Mouse (Mus musculus): ENCODE data around the gene Limch1. TPM values are rescaled to one million over a fixed set of nuclear protein-coding genes. Genes with fewer than 3 reads are reported as not detected.

Gene Limch1
- total and polyA plus RNA-seq, 2 experiments from 2014 or later: 62.8 to 133 TPM

DNA sequence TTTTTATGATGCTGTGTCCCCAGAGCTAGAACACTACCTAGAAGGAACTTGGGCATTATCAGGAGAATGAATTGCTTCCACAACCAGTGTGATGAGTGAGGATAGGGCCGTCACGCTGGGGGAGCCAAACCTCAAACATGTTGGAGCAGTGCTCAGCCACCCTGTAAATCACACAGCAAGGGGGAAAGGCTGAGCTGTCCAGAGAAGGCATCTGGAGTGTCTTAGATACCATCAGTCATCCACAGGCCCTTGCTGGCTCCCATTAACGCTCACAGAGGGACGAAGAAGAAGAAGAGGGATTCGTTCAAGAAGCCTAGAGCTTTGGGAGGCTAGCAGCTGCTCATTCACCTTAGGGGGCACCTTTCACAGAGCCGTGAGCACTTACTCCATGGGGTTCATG, 219.8 kb downstream of the Limch1 start:
- 78% methylated on average over 6 of the region's 6 CpGs for WGBS

DNA sequence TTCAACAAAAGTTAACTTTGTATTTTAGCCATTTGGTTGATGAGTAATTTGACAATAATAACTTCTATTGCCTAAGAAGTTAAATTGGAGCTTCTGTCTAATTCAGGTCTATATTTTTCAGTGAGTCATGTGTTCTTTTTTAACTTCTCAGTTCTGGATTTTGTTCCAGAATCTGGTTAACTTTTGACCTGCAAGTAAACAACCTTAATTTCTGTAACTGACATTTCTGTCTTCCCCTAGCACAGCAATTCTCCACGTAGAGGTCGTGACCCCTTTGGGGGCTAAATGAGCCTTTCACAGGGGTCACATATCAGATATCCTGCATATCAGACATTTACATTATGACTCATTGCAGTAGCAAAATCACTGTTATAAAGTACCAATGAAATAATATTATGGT, 221.5 kb downstream of the Limch1 start:
- Histone ChIP-seq H3K4me3 (ENCODE audit: low read depth, low read length) (no peak overlapping the region), H3K27me3 (ENCODE audit: insufficient read depth, low read length) (no peaks in the 10 kb centered on the region), H3K9ac (no peak overlapping the region), H3K4me1 (ENCODE audit: insufficient read depth) (0 out of 2 replicates have a peak, but pooled peaks cover 16% of the 10 kb centered on the region), H3K9me3 (ENCODE audit: low read length) (no peaks in the 10 kb centered on the region), H3K27ac (ENCODE audit: low read depth, low read length) (no peak overlapping the region), H3K4me2 (ENCODE audit: low read depth) (peak overlapping the region; percentile 53; the same call in 1 of the 2 replicates), H3K36me3 (ENCODE audit: insufficient read depth) (no peaks in the 10 kb centered on the region)
- DNase-seq (no peak), ATAC-seq (no peak)
- 81% methylated on average over 2 of the region's 2 CpGs for whole genome bisulfite sequencing
- no peak for TF ChIP-seq CTCF (IDR thresholded peaks at IDR 0.05; ENCODE audit: low read depth)

More for the DNA sequence above, 219.8 kb downstream of the Limch1 start:
- Histone ChIP-seq H3K27ac (ENCODE audit: low read depth, low read length) (no peak overlapping the region), H3K4me1 (ENCODE audit: insufficient read depth) (0 out of 2 replicates have a peak, but pooled peaks cover 16% of the 10 kb centered on the region), H3K9ac (no peak overlapping the region), H3K36me3 (ENCODE audit: insufficient read depth) (peaks cover 5% of the 10 kb centered on the region; the same call in 1 of the 2 replicates), H3K4me2 (ENCODE audit: low read depth) (no peak overlapping the region), H3K9me3 (ENCODE audit: low read length) (no peaks in the 10 kb centered on the region), H3K27me3 (ENCODE audit: insufficient read depth, low read length) (no peaks in the 10 kb centered on the region), H3K4me3 (ENCODE audit: low read depth, low read length) (no peak overlapping the region)
- no peak for TF ChIP-seq CTCF (IDR thresholded peaks at IDR 0.05; ENCODE audit: low read depth)
- no peak for ATAC-seq
- DNase-seq: no peak

DNA sequence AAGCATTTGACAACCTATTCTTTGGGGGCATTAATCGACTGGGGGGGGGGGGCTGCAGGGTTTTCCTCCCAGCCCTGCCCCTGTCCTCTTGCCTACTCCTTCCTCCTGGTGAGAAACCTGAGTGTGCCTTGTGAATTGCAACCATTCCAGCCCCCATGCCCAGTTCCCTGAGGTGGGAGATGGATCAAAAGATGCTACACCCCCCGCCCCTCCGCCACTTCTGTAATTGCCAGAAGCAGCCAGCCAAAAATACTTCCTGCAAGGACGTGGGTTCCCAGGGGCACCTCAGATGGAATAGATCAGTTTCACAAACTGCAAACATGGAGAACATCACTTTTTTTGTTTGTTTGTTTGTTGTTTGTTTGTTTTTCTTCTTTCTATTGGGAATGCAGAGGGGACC, 222.0 kb downstream of the Limch1 start:
- Histone ChIP-seq H3K36me3 (ENCODE audit: insufficient read depth) (no peaks in the 10 kb centered on the region), H3K9ac (peak overlapping the region; percentile 23), H3K4me3 (ENCODE audit: low read depth, low read length) (0 out of 2 replicates have a peak overlapping the region, but pooled peaks have one; percentile 28), H3K27ac (ENCODE audit: low read depth, low read length) (peak overlapping the region; percentile 60), H3K27me3 (ENCODE audit: insufficient read depth, low read length) (no peaks in the 10 kb centered on the region), H3K9me3 (ENCODE audit: low read length) (no peaks in the 10 kb centered on the region), H3K4me1 (ENCODE audit: insufficient read depth) (0 out of 2 replicates have a peak, but pooled peaks cover 16% of the 10 kb centered on the region), H3K4me2 (ENCODE audit: low read depth) (peak overlapping the region; percentile 53)
- WGBS: 31% methylated on average over 4 of the region's 4 CpGs
- TF ChIP-seq CTCF (IDR thresholded peaks at IDR 0.05; ENCODE audit: low read depth): no peak
- DNase-seq (no peak), ATAC-seq (no peak)

DNA sequence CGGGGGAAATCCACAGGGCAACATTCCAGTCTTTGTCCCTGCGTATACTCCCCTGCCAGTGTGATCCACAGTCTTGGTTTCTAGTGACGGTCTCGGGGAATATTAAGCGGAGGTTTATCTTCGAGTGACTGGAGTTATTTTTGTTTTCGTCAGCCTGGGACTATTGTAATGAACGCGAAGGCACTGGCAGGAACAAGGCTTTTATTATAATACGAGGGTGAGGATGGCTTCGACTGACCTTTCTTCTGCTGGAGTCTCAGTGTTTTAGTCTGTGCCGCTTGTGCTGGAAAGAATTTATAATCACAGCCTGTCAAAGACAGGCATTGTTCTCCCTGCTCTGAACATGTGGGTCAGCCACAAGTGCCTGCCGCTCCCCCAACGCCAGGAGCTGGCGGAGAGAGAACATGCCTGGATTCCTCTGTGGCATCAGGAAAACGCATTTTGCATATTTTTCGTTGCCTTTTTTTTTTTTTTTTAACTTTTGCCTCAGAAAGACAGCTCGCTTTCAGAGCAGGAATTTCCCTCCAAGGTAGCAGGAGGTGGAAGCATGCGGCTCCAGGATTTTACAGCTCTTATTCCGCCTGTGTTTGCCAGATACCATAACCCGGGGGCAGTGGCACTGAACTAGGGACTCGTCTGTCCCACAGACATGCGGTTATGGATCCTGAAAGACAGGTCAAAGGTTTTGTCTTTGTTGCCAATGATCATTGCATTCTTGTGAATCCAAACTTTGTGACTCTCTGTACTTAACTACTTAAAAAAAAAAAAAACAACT, 222.6 kb downstream of the Limch1 start:
- 3% methylated on average over 23 of the region's 23 CpGs for WGBS
- peak overlapping the region; percentile 23 for H3K9ac ChIP-seq
- TF ChIP-seq CTCF (IDR thresholded peaks at IDR 0.05; ENCODE audit: low read depth): no peak

GRCm38 (mm10) chr5:66968925-66969711, 223.5 kb downstream of the Limch1 start:
- H3K27me3 ChIP-seq (ENCODE audit: insufficient read depth, low read length): no peaks in the 10 kb centered on the region
- H3K27ac ChIP-seq (ENCODE audit: low read depth, low read length): no peak overlapping the region
- peak overlapping the region; percentile 53 for H3K4me2 ChIP-seq (ENCODE audit: low read depth)
- no peak; the same call in 1 of the 2 replicates for ATAC-seq
- H3K36me3 ChIP-seq (ENCODE audit: insufficient read depth): no peaks in the 10 kb centered on the region
- TF ChIP-seq CTCF (IDR thresholded peaks at IDR 0.05; ENCODE audit: low read depth): no peak
- DNase-seq: no peak
- H3K9ac ChIP-seq: 0 out of 2 replicates have a peak overlapping the region, but pooled peaks have one; percentile 4
- H3K9me3 ChIP-seq (ENCODE audit: low read length): no peaks in the 10 kb centered on the region
- 0 out of 2 replicates have a peak, but pooled peaks cover 14% of the 10 kb centered on the region for H3K4me1 ChIP-seq (ENCODE audit: insufficient read depth)
- 52% methylated on average over 19 of the region's 19 CpGs for WGBS
- peak overlapping the region; percentile 28 for H3K4me3 ChIP-seq (ENCODE audit: low read depth, low read length)

More for the DNA sequence above, 222.6 kb downstream of the Limch1 start:
- H3K4me2 ChIP-seq (ENCODE audit: low read depth): peak overlapping the region; percentile 53
- 0 out of 2 replicates have a peak, but pooled peaks cover 16% of the 10 kb centered on the region for H3K4me1 ChIP-seq (ENCODE audit: insufficient read depth)
- H3K36me3 ChIP-seq (ENCODE audit: insufficient read depth): no peaks in the 10 kb centered on the region
- peak overlapping the region; percentile 60 for H3K27ac ChIP-seq (ENCODE audit: low read depth, low read length)
- ATAC-seq (peak; percentile 89), DNase-seq (peak; percentile 73)
- no peaks in the 10 kb centered on the region for H3K9me3 ChIP-seq (ENCODE audit: low read length)
- H3K27me3 ChIP-seq (ENCODE audit: insufficient read depth, low read length): no peaks in the 10 kb centered on the region
- H3K4me3 ChIP-seq (ENCODE audit: low read depth, low read length): peak overlapping the region; percentile 28

- TF ChIP-seq CTCF (IDR thresholded peaks at IDR 0.05; ENCODE audit: low read depth): no peak
- H3K4me3 ChIP-seq (ENCODE audit: low read depth, low read length): no peak overlapping the region
- 86% methylated on average over 8 of the region's 8 CpGs for WGBS
- no peak overlapping the region for H3K4me2 ChIP-seq (ENCODE audit: low read depth)
- H3K27me3 ChIP-seq (ENCODE audit: insufficient read depth, low read length): no peaks in the 10 kb centered on the region
- H3K9ac ChIP-seq: no peak overlapping the region
- DNase-seq (no peak), ATAC-seq (no peak)
- H3K4me1 ChIP-seq (ENCODE audit: insufficient read depth): peaks cover 9% of the 10 kb centered on the region; the same call in 1 of the 2 replicates
- H3K27ac ChIP-seq (ENCODE audit: low read depth, low read length): no peak overlapping the region
- no peaks in the 10 kb centered on the region for H3K9me3 ChIP-seq (ENCODE audit: low read length)
- H3K36me3 ChIP-seq (ENCODE audit: insufficient read depth): peaks cover 13% of the 10 kb centered on the region; the same call in 1 of the 2 replicates
These were observed 230.0 kb downstream of the Limch1 start for GRCm38 (mm10) chr5:66975621-66976020.
